Mouse (Mus musculus) myocyte (in vitro differentiated cells): Measurements from ENCODE around the gene Gm10198.

Experiments
- E2F4 ChIP-seq: IDR thresholded peaks from one replicate; pipeline ENCODE4 v1.6.1; 2011; ENCODE audit warnings: mild to moderate bottlenecking, control low read depth, moderate library complexity; ENCODE audit not compliant: insufficient read depth
- MYOD1 ChIP-seq, 3 experiments: IDR thresholded peaks; one replicate each; pipeline ENCODE4 v1.6.1; 2011; ENCODE audit warnings: control low read depth in 2 of 3, low read depth in 2 of 3, mild to moderate bottlenecking in 2 of 3, moderate library complexity in 1 of 3; ENCODE audit not compliant: insufficient read length in 2 of 3, control insufficient read depth in 1 of 3
- MYOG ChIP-seq, 3 experiments: IDR thresholded peaks; one replicate each; pipeline ENCODE4 v1.6.1; 2011; ENCODE audit warnings: control low read depth in 2 of 3, low read depth in 2 of 3, mild to moderate bottlenecking in 2 of 3; ENCODE audit not compliant: insufficient read length in 2 of 3, control insufficient read depth in 1 of 3, insufficient read depth in 1 of 3
- POLR2A ChIP-seq: IDR thresholded peaks from one replicate; pipeline ENCODE4 v1.6.1; 2011; ENCODE audit warnings: low read depth, mild to moderate bottlenecking, control low read depth, moderate library complexity; ENCODE audit not compliant: insufficient read length
- POLR2AphosphoS2 ChIP-seq: IDR thresholded peaks from one replicate; pipeline ENCODE4 v1.6.1; 2011; ENCODE audit warnings: low read depth, control low read depth; ENCODE audit not compliant: insufficient read length
- TCF12 ChIP-seq: IDR thresholded peaks from one replicate; pipeline ENCODE4 v1.6.1; 2011; ENCODE audit warnings: mild to moderate bottlenecking, control low read depth; ENCODE audit not compliant: poor library complexity, insufficient read depth, severe bottlenecking
- TCF3 ChIP-seq: IDR thresholded peaks from one replicate; pipeline ENCODE4 v1.6.1; 2011; ENCODE audit warnings: low read depth, control low read depth; ENCODE audit not compliant: insufficient read length
- USF1 ChIP-seq: IDR thresholded peaks from one replicate; pipeline ENCODE4 v1.6.1; 2011; ENCODE audit warnings: low read depth, mild to moderate bottlenecking, control low read depth, moderate library complexity

GRCm38 (mm10) chr13:111552769-111553168 lies 39.8 kb upstream of the Gm10198 start:
- TF ChIP-seq POLR2AphosphoS2: no peak
- TF ChIP-seq POLR2A: no peak
- TF ChIP-seq E2F4: no peak
- TF ChIP-seq MYOG (IDR thresholded peaks at IDR 0.05; ENCODE audit: control insufficient read depth in 1 of 3, insufficient read depth in 1 of 3, insufficient read length in 2 of 3, low read depth in 2 of 3): no peak
- no peak for TF ChIP-seq TCF12
- no peak for TF ChIP-seq TCF3
- TF ChIP-seq MYOD1 (IDR thresholded peaks at IDR 0.05; ENCODE audit: control insufficient read depth in 1 of 3, insufficient read length in 2 of 3, low read depth in 2 of 3): no peak
- no peak for TF ChIP-seq USF1
